Mouse (Mus musculus) heart, embryonic 15.5 days (tissue): ENCODE data around the gene Gle1. TPM values are rescaled to one million over a fixed set of nuclear protein-coding genes. Genes with fewer than 3 reads are reported as not detected.

ENCODE experiments used
- ATAC-seq: fragments of 200-750 bp; cut with Nextera tagmentation; replicated peaks from 2 replicates; pipeline ENCODE4 v1.8.0; 2017; ENCODE audit warnings: low read depth, moderate TSS enrichment; ENCODE audit not compliant: insufficient number of reproducible peaks, insufficient read depth, low FRiP score
- H3K27ac ChIP-seq: fragments of 300-500 bp; sonication (generic); 2 replicates; pipeline ENCODE4 v1.5.1; 2015; ENCODE audit warnings: mild to moderate bottlenecking, inconsistent platforms
- H3K27me3 ChIP-seq: fragments of 300-500 bp; sonication (generic); 2 replicates; pipeline ENCODE4 v1.6.1; 2015; ENCODE audit warnings: inconsistent platforms
- H3K36me3 ChIP-seq: fragments of 300-500 bp; sonication (generic); 2 replicates; pipeline ENCODE4 v1.6.1; 2015; ENCODE audit warnings: mild to moderate bottlenecking, inconsistent platforms
- H3K4me1 ChIP-seq: fragments of 300-500 bp; sonication (generic); replicated peaks from 2 replicates; pipeline ENCODE4 v1.6.1; 2015; ENCODE audit warnings: inconsistent platforms
- H3K4me2 ChIP-seq: fragments of 300-500 bp; sonication (generic); 2 replicates; pipeline ENCODE4 v1.6.1; 2015; ENCODE audit warnings: inconsistent platforms, mild to moderate bottlenecking, moderate library complexity
- H3K4me3 ChIP-seq: fragments of 300-500 bp; sonication (generic); 2 replicates; pipeline ENCODE4 v1.5.1; 2015; ENCODE audit warnings: mild to moderate bottlenecking, inconsistent platforms
- H3K9ac ChIP-seq: fragments of 300-500 bp; sonication (generic); 2 replicates; pipeline ENCODE4 v1.6.1; 2015; ENCODE audit warnings: mild to moderate bottlenecking, inconsistent platforms
- H3K9me3 ChIP-seq: fragments of 300-500 bp; sonication (generic); replicated peaks from 2 replicates; pipeline ENCODE4 v1.6.1; 2016; ENCODE audit warnings: inconsistent platforms
- WGBS: fragments of 180-500 bp; shearing (Covaris S2); methylation state at CpG from one replicate; pipeline ENCODE4 v1.1.7; 2015; ENCODE audit warnings: mixed read lengths; 5-methylcytosine and 5-hydroxymethylcytosine counted together
- polyA plus RNA-seq: library from polyadenylated mRNA; unstranded; fragments of >200 nt; fragmentation: Nextera tagmentation; extraction: Ambion mirVana; gene quantifications from 2 replicates; pipeline ENCODE4 v1.2.1, GENCODE M21; 2015

Gle1 gene
- polyA plus RNA-seq, 1 experiment from 2014 or later = 34.2 TPM

GRCm38 (mm10) chr2:29910042-29910441, 25.2 kb upstream of the Gle1 start:
- 90% methylated on average over 2 of the region's 2 CpGs for WGBS
- no peak for ATAC-seq
- no peaks in the 10 kb centered on the region for H3K9me3 ChIP-seq

GRCm38 (mm10) chr2:29917621-29918020, 17.6 kb upstream of the Gle1 start:
- H3K9me3 ChIP-seq = no peaks in the 10 kb centered on the region
- H3K36me3 ChIP-seq = peaks cover 77% of the 10 kb centered on the region
- H3K27ac ChIP-seq = no peak overlapping the region
- ATAC-seq = 0 out of 2 replicates have a peak, but pooled peaks have one; percentile 31
- H3K4me1 ChIP-seq = peaks cover 5% of the 10 kb centered on the region; the same call in 1 of the 2 replicates
- no peak overlapping the region for H3K9ac ChIP-seq
- 85% methylated on average over 11 of the region's 11 CpGs for WGBS
- no peaks in the 10 kb centered on the region for H3K27me3 ChIP-seq
- H3K4me2 ChIP-seq = no peak overlapping the region
- H3K4me3 ChIP-seq = no peak overlapping the region

More at GRCm38 (mm10) chr2:29910042-29910441, 25.2 kb upstream of the Gle1 start:
- H3K9ac ChIP-seq = no peak overlapping the region
- H3K36me3 ChIP-seq = peaks cover 67% of the 10 kb centered on the region
- H3K4me1 ChIP-seq = no peaks in the 10 kb centered on the region
- H3K4me3 ChIP-seq = no peak overlapping the region
- H3K27ac ChIP-seq = no peak overlapping the region
- H3K27me3 ChIP-seq = no peaks in the 10 kb centered on the region
- H3K4me2 ChIP-seq = no peak overlapping the region

GRCm38 (mm10) chr2:29922011-29922410, 13.2 kb upstream of the Gle1 start:
- H3K36me3 ChIP-seq = peaks cover 83% of the 10 kb centered on the region
- WGBS = 44% methylated on average over 11 of the region's 11 CpGs
- no peak overlapping the region for H3K9ac ChIP-seq
- H3K27ac ChIP-seq = no peak overlapping the region
- ATAC-seq = no peak
- no peaks in the 10 kb centered on the region for H3K9me3 ChIP-seq
- H3K27me3 ChIP-seq = no peaks in the 10 kb centered on the region
- no peak overlapping the region for H3K4me2 ChIP-seq
- no peak overlapping the region for H3K4me3 ChIP-seq
- peaks cover 5% of the 10 kb centered on the region; the same call in 1 of the 2 replicates for H3K4me1 ChIP-seq

- H3K36me3 ChIP-seq = peaks cover 86% of the 10 kb centered on the region
- H3K27ac ChIP-seq = no peak overlapping the region
- peaks cover 5% of the 10 kb centered on the region; the same call in 1 of the 2 replicates for H3K4me1 ChIP-seq
- H3K9me3 ChIP-seq = no peaks in the 10 kb centered on the region
- no peak overlapping the region for H3K9ac ChIP-seq
- 85% methylated on average over 5 of the region's 5 CpGs for WGBS
- no peaks in the 10 kb centered on the region for H3K27me3 ChIP-seq
- no peak overlapping the region for H3K4me2 ChIP-seq
- H3K4me3 ChIP-seq = no peak overlapping the region
- ATAC-seq = no peak
These were observed 8.7 kb upstream of the Gle1 start for GRCm38 (mm10) chr2:29926542-29926941.

GRCm38 (mm10) chr2:29930506-29930905, 4.7 kb upstream of the Gle1 start:
- no peaks in the 10 kb centered on the region for H3K4me1 ChIP-seq
- no peaks in the 10 kb centered on the region for H3K9me3 ChIP-seq
- no peak overlapping the region for H3K4me2 ChIP-seq
- H3K27ac ChIP-seq = no peak overlapping the region
- no peak for ATAC-seq
- peaks cover 47% of the 10 kb centered on the region for H3K36me3 ChIP-seq
- H3K4me3 ChIP-seq = no peak overlapping the region
- H3K27me3 ChIP-seq = no peaks in the 10 kb centered on the region
- H3K9ac ChIP-seq = no peak overlapping the region
- 84% methylated on average over 10 of the region's 10 CpGs for whole genome bisulfite sequencing

GRCm38 (mm10) chr2:29931194-29931593, 4.0 kb upstream of the Gle1 start:
- H3K36me3 ChIP-seq = peaks cover 40% of the 10 kb centered on the region
- no peak overlapping the region for H3K4me2 ChIP-seq
- peaks cover 6% of the 10 kb centered on the region for H3K4me1 ChIP-seq
- whole genome bisulfite sequencing = 90% methylated on average over 6 of the region's 6 CpGs
- no peak overlapping the region for H3K4me3 ChIP-seq
- H3K27me3 ChIP-seq = no peaks in the 10 kb centered on the region
- H3K27ac ChIP-seq = no peak overlapping the region
- no peak for ATAC-seq
- no peaks in the 10 kb centered on the region for H3K9me3 ChIP-seq
- no peak overlapping the region for H3K9ac ChIP-seq

- Histone ChIP-seq H3K36me3 (peaks cover 56% of the 10 kb centered on the region), H3K27me3 (no peaks in the 10 kb centered on the region), H3K27ac (no peak overlapping the region), H3K4me3 (no peak overlapping the region), H3K9me3 (no peaks in the 10 kb centered on the region), H3K4me2 (no peak overlapping the region), H3K4me1 (peaks cover 8% of the 10 kb centered on the region), H3K9ac (no peak overlapping the region)
- ATAC-seq = no peak
- WGBS = 85% methylated on average over 9 of the region's 9 CpGs
These were observed 4.8 kb downstream of the Gle1 start for GRCm38 (mm10) chr2:29940073-29940472.

- WGBS = 91% methylated on average over 7 of the region's 7 CpGs
- Histone ChIP-seq H3K4me3 (no peak overlapping the region), H3K4me1 (peaks cover 8% of the 10 kb centered on the region), H3K27ac (no peak overlapping the region), H3K27me3 (no peaks in the 10 kb centered on the region), H3K9ac (no peak overlapping the region), H3K9me3 (no peaks in the 10 kb centered on the region), H3K36me3 (peaks cover 56% of the 10 kb centered on the region), H3K4me2 (no peak overlapping the region)
- no peak for ATAC-seq
These were observed 5.6 kb downstream of the Gle1 start for GRCm38 (mm10) chr2:29940826-29941225.

GRCm38 (mm10) chr2:29944723-29945122, 9.5 kb downstream of the Gle1 start:
- Histone ChIP-seq H3K9ac (no peak overlapping the region), H3K27ac (peak overlapping the region; percentile 86), H3K9me3 (no peaks in the 10 kb centered on the region), H3K4me1 (0 out of 2 replicates have a peak, but pooled peaks cover 2% of the 10 kb centered on the region), H3K4me3 (no peak overlapping the region), H3K4me2 (no peak overlapping the region), H3K27me3 (no peaks in the 10 kb centered on the region), H3K36me3 (peaks cover 71% of the 10 kb centered on the region)
- ATAC-seq = peak; percentile 85
- WGBS = 33% methylated on average over 1 of the region's 1 CpGs

- Histone ChIP-seq H3K9ac (no peak overlapping the region), H3K4me1 (0 out of 2 replicates have a peak, but pooled peaks cover 2% of the 10 kb centered on the region), H3K4me3 (no peak overlapping the region), H3K36me3 (peaks cover 76% of the 10 kb centered on the region), H3K27ac (no peak overlapping the region), H3K9me3 (no peaks in the 10 kb centered on the region), H3K27me3 (no peaks in the 10 kb centered on the region), H3K4me2 (no peak overlapping the region)
- WGBS = 89% methylated on average over 5 of the region's 5 CpGs
- no peak for ATAC-seq
These were observed 13.7 kb downstream of the Gle1 start for GRCm38 (mm10) chr2:29948896-29949295.

GRCm38 (mm10) chr2:29961246-29961645, 26.0 kb downstream of the Gle1 start:
- WGBS = 90% methylated on average over 7 of the region's 7 CpGs

More at GRCm38 (mm10) chr2:29961246-29961645, 26.0 kb downstream of the Gle1 start:
- ATAC-seq = no peak
- H3K27me3 ChIP-seq = no peaks in the 10 kb centered on the region
- H3K4me1 ChIP-seq = peaks cover 18% of the 10 kb centered on the region
- no peak overlapping the region for H3K4me2 ChIP-seq
- no peak overlapping the region for H3K4me3 ChIP-seq
- no peak overlapping the region for H3K9ac ChIP-seq
- no peaks in the 10 kb centered on the region for H3K9me3 ChIP-seq
- H3K36me3 ChIP-seq = peaks cover 19% of the 10 kb centered on the region
- no peak overlapping the region for H3K27ac ChIP-seq
